Mouse (Mus musculus) neural tube, embryonic 12.5 days (tissue): ENCODE results near the gene Itgb1bp1. TPM values are rescaled to one million over a fixed set of nuclear protein-coding genes. Genes with fewer than 3 reads are reported as not detected.

ENCODE experiments used
- ATAC-seq: fragments of 200-750 bp; cut with Nextera tagmentation; 2 replicates; pipeline ENCODE4 v1.8.0; 2017; ENCODE audit warnings: low read depth, mild to moderate bottlenecking, moderate TSS enrichment, moderate library complexity; ENCODE audit not compliant: low FRiP score
- H3K27ac ChIP-seq: fragments of 300-500 bp; sonication (generic); 2 replicates; pipeline ENCODE4 v1.5.1; 2016
- H3K27me3 ChIP-seq: fragments of 300-500 bp; sonication (generic); replicated peaks from 2 replicates; pipeline ENCODE4 v1.6.1; 2016; ENCODE audit warnings: mild to moderate bottlenecking
- H3K36me3 ChIP-seq: fragments of 300-500 bp; sonication (generic); 2 replicates; pipeline ENCODE4 v1.6.1; 2016; ENCODE audit warnings: mild to moderate bottlenecking
- H3K4me1 ChIP-seq: fragments of 300-500 bp; sonication (generic); 2 replicates; pipeline ENCODE4 v1.6.1; 2016
- H3K4me2 ChIP-seq: fragments of 300-500 bp; sonication (generic); replicated peaks from 2 replicates; pipeline ENCODE4 v1.6.1; 2016; ENCODE audit warnings: mild to moderate bottlenecking
- H3K4me3 ChIP-seq: fragments of 300-500 bp; sonication (generic); 2 replicates; pipeline ENCODE4 v1.5.1; 2016
- H3K9ac ChIP-seq: fragments of 300-500 bp; sonication (generic); 2 replicates; pipeline ENCODE4 v1.6.1; 2016; ENCODE audit warnings: mild to moderate bottlenecking
- H3K9me3 ChIP-seq: fragments of 300-500 bp; sonication (generic); 2 replicates; pipeline ENCODE4 v1.6.1; 2016; ENCODE audit warnings: mild to moderate bottlenecking
- WGBS: fragments of 180-500 bp; shearing (Covaris S2); methylation state at CpG from one replicate; pipeline ENCODE4 v1.1.7; 2016; 5-methylcytosine and 5-hydroxymethylcytosine counted together
- polyA plus RNA-seq: library from polyadenylated mRNA; unstranded; fragments of >200 nt; fragmentation: Nextera tagmentation; extraction: Ambion mirVana; gene quantifications from 2 replicates; pipeline ENCODE4 v1.2.1, GENCODE M21; 2016

Gene Itgb1bp1
- polyA plus RNA-seq, 1 experiment from 2014 or later, result 42.6 TPM

- Histone ChIP-seq H3K4me1 (no peaks in the 10 kb centered on the region), H3K9me3 (no peaks in the 10 kb centered on the region), H3K27ac (no peak overlapping the region), H3K9ac (no peak overlapping the region), H3K27me3 (no peaks in the 10 kb centered on the region), H3K4me2 (no peak overlapping the region), H3K36me3 (peaks cover 32% of the 10 kb centered on the region), H3K4me3 (no peak overlapping the region)
- WGBS, result 68% methylated on average over 6 of the region's 6 CpGs
- no peak; the same call in 1 of the 2 replicates for ATAC-seq
Observed at GRCm38 (mm10) chr12:21227076-21227980, 58.8 kb downstream of the Itgb1bp1 start.

- no peak overlapping the region for H3K9ac ChIP-seq
- H3K27me3 ChIP-seq, result no peaks in the 10 kb centered on the region
- no peak overlapping the region for H3K4me3 ChIP-seq
- H3K9me3 ChIP-seq, result no peaks in the 10 kb centered on the region
- H3K4me2 ChIP-seq, result no peak overlapping the region
- ATAC-seq, result no peak
- H3K4me1 ChIP-seq, result no peaks in the 10 kb centered on the region
- H3K27ac ChIP-seq, result no peak overlapping the region
- H3K36me3 ChIP-seq, result peaks cover 25% of the 10 kb centered on the region
- WGBS, result 92% methylated on average over 9 of the region's 9 CpGs
Observed at GRCm38 (mm10) chr12:21226316-21226715, 59.8 kb downstream of the Itgb1bp1 start.

GRCm38 (mm10) chr12:21225358-21225757, 60.7 kb downstream of the Itgb1bp1 start:
- Histone ChIP-seq H3K27ac (no peak overlapping the region), H3K27me3 (no peaks in the 10 kb centered on the region), H3K9ac (no peak overlapping the region), H3K4me3 (no peak overlapping the region), H3K4me1 (no peaks in the 10 kb centered on the region), H3K9me3 (no peaks in the 10 kb centered on the region), H3K36me3 (peaks cover 20% of the 10 kb centered on the region), H3K4me2 (no peak overlapping the region)
- WGBS, result 78% methylated on average over 8 of the region's 8 CpGs
- ATAC-seq, result no peak

GRCm38 (mm10) chr12:21223923-21224322, 62.2 kb downstream of the Itgb1bp1 start:
- Histone ChIP-seq H3K9ac (no peak overlapping the region), H3K9me3 (no peaks in the 10 kb centered on the region), H3K4me3 (no peak overlapping the region), H3K4me1 (no peaks in the 10 kb centered on the region), H3K36me3 (peaks cover 11% of the 10 kb centered on the region), H3K27me3 (no peaks in the 10 kb centered on the region), H3K4me2 (no peak overlapping the region), H3K27ac (no peak overlapping the region)
- WGBS, result 88% methylated on average over 4 of the region's 4 CpGs
- no peak for ATAC-seq

GRCm38 (mm10) chr12:21220596-21220995, 65.5 kb downstream of the Itgb1bp1 start:
- H3K27ac ChIP-seq, result no peak overlapping the region
- no peak overlapping the region for H3K9ac ChIP-seq
- no peaks in the 10 kb centered on the region for H3K27me3 ChIP-seq
- H3K9me3 ChIP-seq, result no peaks in the 10 kb centered on the region
- H3K4me2 ChIP-seq, result no peak overlapping the region
- no peaks in the 10 kb centered on the region for H3K4me1 ChIP-seq
- H3K4me3 ChIP-seq, result no peak overlapping the region
- no peak for ATAC-seq
- peaks cover 32% of the 10 kb centered on the region for H3K36me3 ChIP-seq
- WGBS, result 75% methylated on average over 1 of the region's 1 CpGs

- Histone ChIP-seq H3K4me2 (no peak overlapping the region), H3K27ac (no peak overlapping the region), H3K36me3 (peaks cover 51% of the 10 kb centered on the region), H3K27me3 (no peaks in the 10 kb centered on the region), H3K9ac (no peak overlapping the region), H3K9me3 (no peaks in the 10 kb centered on the region), H3K4me1 (no peaks in the 10 kb centered on the region), H3K4me3 (no peak overlapping the region)
- no peak for ATAC-seq
- 91% methylated on average over 11 of the region's 11 CpGs for WGBS
Observed at GRCm38 (mm10) chr12:21217776-21218444, 68.2 kb downstream of the Itgb1bp1 start.

GRCm38 (mm10) chr12:21214551-21215165, 71.4 kb downstream of the Itgb1bp1 start:
- peaks cover 48% of the 10 kb centered on the region for H3K36me3 ChIP-seq
- H3K27me3 ChIP-seq, result no peaks in the 10 kb centered on the region
- H3K4me2 ChIP-seq, result no peak overlapping the region
- no peak for ATAC-seq
- 91% methylated on average over 8 of the region's 8 CpGs for WGBS
- no peaks in the 10 kb centered on the region for H3K4me1 ChIP-seq
- H3K9me3 ChIP-seq, result no peaks in the 10 kb centered on the region
- H3K9ac ChIP-seq, result no peak overlapping the region
- no peak overlapping the region for H3K27ac ChIP-seq
- no peak overlapping the region for H3K4me3 ChIP-seq

GRCm38 (mm10) chr12:21212876-21213275, 73.2 kb downstream of the Itgb1bp1 start:
- no peak overlapping the region for H3K9ac ChIP-seq
- no peak for ATAC-seq
- no peak overlapping the region for H3K4me3 ChIP-seq
- peaks cover 49% of the 10 kb centered on the region for H3K36me3 ChIP-seq
- H3K4me1 ChIP-seq, result no peaks in the 10 kb centered on the region
- WGBS, result 93% methylated on average over 17 of the region's 17 CpGs
- H3K4me2 ChIP-seq, result no peak overlapping the region
- H3K9me3 ChIP-seq, result no peaks in the 10 kb centered on the region
- no peaks in the 10 kb centered on the region for H3K27me3 ChIP-seq
- H3K27ac ChIP-seq, result no peak overlapping the region

- Histone ChIP-seq H3K9ac (no peak overlapping the region), H3K4me1 (peaks cover 8% of the 10 kb centered on the region), H3K9me3 (no peaks in the 10 kb centered on the region), H3K27me3 (no peaks in the 10 kb centered on the region), H3K4me3 (no peak overlapping the region), H3K27ac (no peak overlapping the region), H3K4me2 (no peak overlapping the region), H3K36me3 (peaks cover 42% of the 10 kb centered on the region)
- no peak for ATAC-seq
- WGBS, result 86% methylated on average over 10 of the region's 10 CpGs
Observed at GRCm38 (mm10) chr12:21209273-21209672, 76.8 kb downstream of the Itgb1bp1 start.

- 89% methylated on average over 11 of the region's 11 CpGs for WGBS
Observed at GRCm38 (mm10) chr12:21208172-21208795, 77.8 kb downstream of the Itgb1bp1 start.

GRCm38 (mm10) chr12:21207422-21207821, 78.7 kb downstream of the Itgb1bp1 start:
- H3K4me1 ChIP-seq, result peaks cover 9% of the 10 kb centered on the region
- no peak overlapping the region for H3K27ac ChIP-seq
- no peak overlapping the region for H3K4me3 ChIP-seq
- no peaks in the 10 kb centered on the region for H3K27me3 ChIP-seq
- 95% methylated on average over 5 of the region's 5 CpGs for WGBS
- no peaks in the 10 kb centered on the region for H3K9me3 ChIP-seq
- no peak overlapping the region for H3K4me2 ChIP-seq
- ATAC-seq, result no peak
- peaks cover 36% of the 10 kb centered on the region; the same call in 1 of the 2 replicates for H3K36me3 ChIP-seq
- H3K9ac ChIP-seq, result no peak overlapping the region

More at GRCm38 (mm10) chr12:21208172-21208795, 77.8 kb downstream of the Itgb1bp1 start:
- H3K9ac ChIP-seq, result no peak overlapping the region
- H3K4me2 ChIP-seq, result no peak overlapping the region
- no peaks in the 10 kb centered on the region for H3K27me3 ChIP-seq
- H3K9me3 ChIP-seq, result no peaks in the 10 kb centered on the region
- no peak for ATAC-seq
- H3K4me1 ChIP-seq, result peaks cover 9% of the 10 kb centered on the region
- no peak overlapping the region for H3K27ac ChIP-seq
- H3K4me3 ChIP-seq, result no peak overlapping the region
- peaks cover 41% of the 10 kb centered on the region for H3K36me3 ChIP-seq

GRCm38 (mm10) chr12:21205799-21206198, 80.3 kb downstream of the Itgb1bp1 start:
- no peaks in the 10 kb centered on the region for H3K9me3 ChIP-seq
- WGBS, result 93% methylated on average over 4 of the region's 4 CpGs
- H3K4me3 ChIP-seq, result no peak overlapping the region
- H3K4me2 ChIP-seq, result no peak overlapping the region
- no peak overlapping the region for H3K27ac ChIP-seq
- peaks cover 44% of the 10 kb centered on the region for H3K36me3 ChIP-seq
- no peak for ATAC-seq
- no peaks in the 10 kb centered on the region for H3K27me3 ChIP-seq
- no peak overlapping the region for H3K9ac ChIP-seq
- peaks cover 9% of the 10 kb centered on the region for H3K4me1 ChIP-seq
